Mouse (Mus musculus) kidney, adult 18-20 months (tissue): ENCODE results near the gene Uggt1.

Experiments used
- DNase-seq: peaks from one replicate; pipeline ENCODE4 v3.0.0; 2021

The Uggt1 gene

DNA sequence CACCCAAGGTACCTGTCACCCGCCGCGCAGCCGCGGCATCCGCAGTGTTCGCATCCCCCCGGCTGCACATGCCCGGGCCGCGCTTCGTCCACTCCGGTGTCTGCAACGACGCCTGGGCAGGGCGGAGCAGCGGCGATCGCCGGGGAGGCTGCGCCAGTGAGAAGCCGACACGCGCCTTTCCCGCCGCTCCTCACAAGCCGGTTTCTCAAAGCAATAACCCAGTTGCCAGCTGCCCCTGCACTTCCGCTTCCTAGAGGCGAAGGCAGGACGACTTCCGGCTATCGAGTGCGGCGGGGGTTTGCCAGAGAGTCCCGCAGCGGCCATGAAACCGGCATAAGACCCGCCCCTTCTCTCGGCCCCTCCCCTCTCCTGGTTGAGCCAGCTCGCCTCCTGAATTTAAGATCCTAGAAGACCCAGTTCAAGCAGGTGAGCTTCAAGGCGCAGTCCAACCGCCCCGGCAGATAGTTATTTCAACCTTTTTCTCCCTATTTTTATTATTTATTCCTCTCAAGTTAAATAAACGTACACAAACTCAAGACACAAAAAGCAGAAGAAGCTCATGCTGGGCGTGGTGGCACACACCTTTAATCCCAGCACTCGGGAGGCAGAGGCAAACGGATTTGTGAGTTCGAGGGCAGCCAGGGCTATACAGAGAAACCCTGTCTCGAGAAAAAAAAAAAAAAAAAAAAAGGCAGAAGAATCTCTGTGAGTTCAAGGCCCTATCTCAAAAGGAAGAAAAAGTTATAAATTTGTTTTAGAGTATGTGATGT lies at the start of gene Uggt1:
Gene Uggt1 (minus strand): TSS at position 663 of the 770 bp plus-strand sequence.
- peak; percentile 92 for DNase-seq

DNA sequence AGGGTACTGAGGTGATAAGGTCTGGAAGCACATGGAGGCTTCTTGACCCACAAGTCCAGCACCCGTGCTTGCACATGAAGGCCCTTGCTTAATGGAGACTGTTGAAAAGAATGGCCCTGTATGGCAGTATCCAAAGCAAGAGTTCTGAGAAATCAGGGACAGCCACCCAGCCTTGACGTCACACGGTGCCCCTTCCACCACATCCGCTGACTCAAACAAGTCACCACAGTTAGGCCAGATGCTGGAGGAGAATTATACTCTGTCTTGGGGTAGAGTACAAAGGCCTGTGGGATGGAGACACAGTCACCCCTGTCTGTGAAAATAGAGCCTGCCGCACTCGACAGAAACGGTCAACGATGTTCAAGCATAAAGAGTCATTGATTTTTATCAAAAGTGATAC lies 49.0 kb upstream of the Uggt1 start:
- DNase-seq = no peak

DNA sequence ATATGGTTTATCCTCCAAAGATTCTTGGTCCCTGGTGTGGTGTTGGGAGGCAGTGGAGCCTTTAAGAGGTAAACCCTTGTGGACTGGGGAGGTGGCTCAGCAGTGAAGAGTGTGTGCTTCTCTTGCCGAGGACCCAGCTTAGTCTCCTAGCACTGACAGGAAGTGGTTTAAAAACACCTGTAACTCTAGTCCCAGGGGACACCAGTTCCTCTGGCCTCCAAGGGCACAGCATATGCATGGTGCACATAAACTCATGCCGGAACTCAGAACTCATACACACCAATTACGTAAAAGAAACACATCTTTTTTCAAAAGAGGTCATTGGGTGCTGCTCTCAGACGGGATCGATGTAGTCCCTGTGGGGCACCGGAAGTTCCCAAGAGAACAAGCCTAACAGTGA lies 37.3 kb upstream of the Uggt1 start:
- no peak for DNase-seq

DNA sequence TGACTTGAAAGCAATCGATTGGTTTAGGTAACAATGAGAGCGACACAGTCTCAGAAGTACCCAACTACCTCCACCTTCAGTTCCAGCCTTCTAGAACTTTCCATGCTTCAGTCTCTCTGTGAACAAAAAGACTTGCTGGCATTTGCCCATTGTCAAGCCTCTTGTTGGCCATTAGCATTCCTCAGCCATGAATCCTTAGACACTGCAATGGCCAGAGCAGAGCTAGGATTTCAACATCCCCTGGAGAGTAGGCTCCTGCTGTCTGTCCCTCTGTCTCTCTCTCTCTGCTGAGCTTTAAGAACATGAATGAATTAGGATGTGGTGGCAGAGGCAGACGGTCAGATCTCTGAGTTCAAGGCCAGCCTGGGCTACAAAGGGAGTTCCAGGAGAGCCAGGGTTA lies 36.4 kb upstream of the Uggt1 start:
- no peak for DNase-seq

DNA sequence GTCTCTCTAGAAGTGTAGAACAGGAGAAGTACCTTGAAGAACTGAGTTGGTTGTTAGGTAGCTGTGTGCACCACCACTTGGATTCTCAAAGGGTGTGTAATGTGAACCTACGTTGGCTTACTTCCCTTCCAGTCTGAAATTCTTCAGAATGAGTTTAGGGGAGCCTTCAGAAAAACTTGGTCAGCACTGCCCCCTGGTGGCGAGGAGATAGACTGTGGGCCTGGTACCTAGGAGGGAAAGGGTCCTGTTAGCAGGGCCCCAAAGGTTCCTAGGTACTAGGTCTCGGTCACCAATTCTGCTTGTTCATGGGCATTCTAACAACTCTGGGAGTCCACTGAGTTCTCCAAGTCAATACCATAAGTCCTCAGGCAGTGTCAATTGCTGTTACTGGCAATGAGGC lies 34.7 kb upstream of the Uggt1 start:
- DNase-seq = peak; percentile 87

DNA sequence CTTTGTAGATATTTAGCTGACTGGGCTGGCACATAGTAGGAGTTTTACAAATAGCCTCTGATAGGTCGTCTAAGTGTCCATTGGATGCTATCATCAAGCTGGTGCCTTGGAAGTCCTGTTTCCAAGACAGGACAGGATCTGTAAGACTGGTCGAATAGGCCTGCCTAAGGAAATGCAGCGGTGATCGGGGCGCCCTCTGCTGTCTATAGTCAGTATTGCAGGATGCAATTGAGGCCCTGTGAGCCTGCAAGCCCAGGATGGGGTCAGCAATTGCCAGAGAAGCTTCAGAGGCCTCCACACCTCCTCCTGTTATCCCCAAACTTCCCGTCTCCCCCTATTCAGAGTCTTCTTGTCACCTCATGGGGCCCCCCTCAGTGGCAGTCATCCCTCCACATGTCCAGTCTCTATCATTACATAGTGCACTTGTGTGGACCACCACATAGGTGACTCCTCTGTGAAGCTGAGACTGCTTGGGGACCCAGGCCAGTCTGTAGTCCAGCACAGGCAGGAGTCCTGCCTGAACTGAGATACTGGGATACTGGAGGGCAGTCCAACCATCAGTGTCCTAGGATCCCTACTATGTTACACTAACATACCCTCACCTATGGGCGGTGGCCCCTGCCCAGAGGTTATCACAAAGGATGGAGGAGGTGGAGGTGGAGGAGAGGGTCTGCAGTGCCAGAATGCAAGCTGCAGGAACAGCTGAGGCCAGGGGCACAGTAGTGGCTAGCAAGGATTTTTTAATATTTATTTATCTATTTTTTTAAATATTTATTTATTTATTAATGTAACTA lies 32.9 kb upstream of the Uggt1 start:
- DNase-seq = peak; percentile 87

DNA sequence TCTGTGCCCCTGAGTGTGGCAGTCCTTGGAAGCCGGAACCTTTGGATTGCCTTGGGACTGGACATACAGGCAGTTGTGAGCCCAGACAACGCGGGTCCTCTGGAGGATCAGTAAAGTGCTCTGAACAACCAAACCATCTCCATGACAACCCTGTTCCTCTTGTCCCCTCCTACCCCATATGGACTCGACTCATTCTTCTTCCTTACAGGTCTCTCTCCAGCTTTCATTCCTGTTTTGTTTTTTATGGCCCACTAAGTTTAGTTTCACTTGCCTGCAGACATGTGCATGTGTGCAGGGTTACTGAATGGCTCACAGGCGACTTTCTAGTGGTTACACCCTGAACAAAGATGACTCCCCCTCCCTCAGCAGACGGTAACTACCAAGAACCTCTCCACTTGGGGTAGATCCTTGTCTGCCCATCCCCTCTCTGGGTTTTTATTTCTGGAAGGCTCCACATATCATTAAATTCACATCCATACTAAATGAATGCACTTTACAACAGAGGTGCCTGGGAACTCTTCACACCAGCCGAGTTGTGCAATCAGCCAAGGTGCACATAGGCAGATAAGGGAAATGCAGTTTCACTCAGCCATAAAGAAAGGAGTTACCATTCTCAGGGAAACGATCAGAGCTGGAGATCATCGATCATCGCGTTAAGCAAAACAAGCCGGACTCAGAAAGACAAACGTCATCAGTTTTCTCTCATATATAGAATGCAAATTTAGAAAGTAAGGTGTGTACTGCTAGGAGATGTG lies 31.3 kb upstream of the Uggt1 start:
- no peak for DNase-seq

DNA sequence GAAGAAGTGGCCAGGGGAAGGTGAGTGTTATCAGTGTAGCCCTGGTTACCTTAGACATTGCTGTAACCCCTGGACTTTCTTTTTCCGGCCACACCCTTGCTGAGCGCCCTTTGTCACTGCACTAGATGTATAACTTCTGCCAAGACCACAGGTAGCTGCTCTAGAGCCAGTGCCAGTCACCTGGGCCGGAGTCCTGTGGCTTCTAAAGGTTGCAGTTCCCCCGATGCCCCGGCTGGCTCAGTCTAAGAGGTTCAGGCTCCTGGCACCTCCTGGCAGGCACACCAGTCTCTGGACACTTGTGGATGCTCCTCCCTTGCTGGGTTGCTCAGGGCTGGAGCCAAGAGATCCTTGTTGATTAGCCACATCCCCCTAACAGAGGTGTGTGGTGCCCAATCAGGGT lies 29.9 kb upstream of the Uggt1 start, which contains the start of gene Neurl3:
Gene Neurl3 (minus strand): TSS at position 225 of the 400 bp plus-strand sequence.
- DNase-seq = no peak

DNA sequence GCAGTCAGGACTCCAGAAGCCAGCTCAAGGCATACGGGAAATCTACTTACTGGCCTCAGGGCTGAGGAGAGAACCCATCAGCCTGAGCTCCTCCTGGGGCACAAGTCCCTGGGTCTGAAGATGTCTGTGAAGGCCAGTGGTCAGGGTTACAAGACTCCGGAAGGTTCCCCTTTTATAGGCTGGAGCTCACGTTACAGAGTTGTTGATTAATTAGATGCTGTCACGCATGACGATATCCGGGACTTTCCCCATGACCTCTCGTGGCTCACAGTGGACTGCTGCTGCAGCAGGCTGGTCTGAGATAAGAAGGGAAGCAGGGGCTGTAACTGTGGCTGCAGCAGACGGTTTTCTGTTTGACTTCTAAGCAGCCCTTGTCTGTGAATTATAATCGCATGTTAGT lies 28.8 kb upstream of the Uggt1 start:
- peak; percentile 73 for DNase-seq

DNA sequence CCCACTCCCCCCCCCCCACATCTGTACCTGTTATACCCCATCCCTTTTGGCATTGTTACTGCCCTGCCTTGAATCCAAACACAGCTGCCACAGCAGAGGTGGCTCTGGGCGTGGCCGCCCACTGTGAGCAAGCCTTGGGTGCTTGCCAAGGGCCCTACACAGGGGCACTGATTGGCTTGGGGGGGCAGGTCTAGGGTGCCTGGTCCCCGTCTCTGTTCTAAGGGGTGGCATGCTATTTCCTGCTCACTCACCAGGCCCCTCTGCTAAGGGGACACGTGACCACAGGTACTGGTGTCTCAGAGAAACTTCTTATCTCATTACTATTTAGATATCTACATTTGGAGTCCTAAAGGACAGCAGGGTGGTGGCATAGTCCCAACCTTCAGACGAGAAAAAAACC lies 28.0 kb upstream of the Uggt1 start:
- peak; percentile 38 for DNase-seq

DNA sequence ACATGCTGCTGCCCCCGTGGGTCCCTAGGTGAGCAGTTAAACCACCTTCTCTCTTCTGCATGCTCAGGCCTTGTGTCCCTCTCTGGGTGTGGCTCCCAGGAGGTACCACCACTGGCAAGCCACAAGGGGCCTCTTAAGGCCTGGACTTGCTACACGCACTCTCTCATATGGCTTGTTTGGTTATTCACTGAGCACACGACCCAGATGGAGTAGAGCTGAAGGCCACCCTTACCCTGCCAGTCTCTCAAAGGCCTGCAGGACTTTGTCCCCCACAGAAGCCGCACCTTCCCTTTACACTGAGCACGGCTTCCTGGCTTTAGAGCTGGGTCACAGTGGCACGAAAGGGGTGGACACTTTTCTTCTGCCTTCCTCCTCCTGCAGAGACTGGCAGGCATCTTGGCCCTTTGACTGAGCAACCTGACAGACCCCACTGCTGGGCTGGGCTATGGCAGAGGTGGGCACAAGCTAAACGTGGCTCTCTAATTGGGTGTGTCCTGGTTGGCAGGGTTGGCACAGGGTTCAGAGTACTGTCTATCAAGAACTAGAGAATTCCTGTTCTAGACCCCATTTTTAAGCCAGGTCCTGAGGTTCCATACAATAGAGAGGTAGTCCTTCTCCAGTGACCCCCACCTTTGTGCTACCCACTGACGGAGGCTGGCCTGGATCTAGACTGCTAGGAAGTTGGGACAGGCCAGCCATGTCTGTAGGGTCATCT lies 27.2 kb upstream of the Uggt1 start:
- DNase-seq = peak; percentile 12

DNA sequence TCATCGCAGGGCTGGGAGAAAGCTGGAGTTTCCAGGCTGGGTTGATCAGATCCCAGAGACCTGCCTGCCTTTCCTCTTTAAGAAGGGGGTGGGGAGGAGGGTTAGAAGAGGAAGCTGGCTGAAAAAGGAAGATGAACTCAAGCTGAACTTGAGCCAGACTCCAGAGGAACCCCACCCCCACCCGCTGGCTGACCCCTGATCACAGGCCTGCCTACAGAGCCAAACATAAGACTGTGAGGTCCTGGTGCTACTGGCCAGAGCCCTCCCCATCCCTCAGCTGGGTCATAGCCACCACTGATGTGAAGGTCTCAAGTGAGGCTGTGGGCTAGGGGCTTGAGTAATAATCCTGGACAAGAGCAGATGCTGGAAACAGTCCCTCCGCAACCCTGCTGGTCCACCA lies 26.1 kb upstream of the Uggt1 start:
- DNase-seq = peak; percentile 29

DNA sequence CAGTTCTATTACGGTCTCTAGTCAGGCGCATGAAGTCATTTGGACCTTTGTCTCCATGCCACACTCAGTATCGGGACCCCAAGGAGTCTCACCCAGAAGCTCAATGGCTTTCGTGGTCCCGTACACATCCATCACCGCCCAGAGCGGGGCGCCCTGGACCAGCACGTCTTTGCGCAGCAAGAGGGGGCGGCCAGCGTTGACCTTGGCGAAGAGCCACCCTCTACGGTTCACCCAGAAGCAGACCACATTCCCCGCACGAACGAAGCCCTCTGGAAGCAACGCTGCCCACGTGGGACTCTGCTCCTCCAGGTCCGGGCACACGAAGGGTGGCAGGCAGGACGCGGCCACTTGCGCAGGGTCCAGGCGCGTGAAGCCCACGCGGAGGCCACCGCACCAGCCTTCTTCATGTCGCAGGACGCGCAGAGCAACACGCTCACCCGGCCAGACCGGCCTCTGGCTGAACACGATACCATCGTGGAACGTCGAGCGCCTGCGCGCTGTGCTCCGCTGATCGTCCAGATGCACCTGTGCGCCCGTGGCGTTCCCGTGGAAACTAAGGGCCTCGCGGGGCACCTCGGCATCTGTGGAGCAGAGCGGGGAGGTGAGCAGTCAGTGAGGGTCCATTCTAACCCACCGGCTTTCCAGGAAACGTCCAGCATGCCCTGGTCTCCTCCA lies 24.7 kb upstream of the Uggt1 start:
- no peak for DNase-seq

DNA sequence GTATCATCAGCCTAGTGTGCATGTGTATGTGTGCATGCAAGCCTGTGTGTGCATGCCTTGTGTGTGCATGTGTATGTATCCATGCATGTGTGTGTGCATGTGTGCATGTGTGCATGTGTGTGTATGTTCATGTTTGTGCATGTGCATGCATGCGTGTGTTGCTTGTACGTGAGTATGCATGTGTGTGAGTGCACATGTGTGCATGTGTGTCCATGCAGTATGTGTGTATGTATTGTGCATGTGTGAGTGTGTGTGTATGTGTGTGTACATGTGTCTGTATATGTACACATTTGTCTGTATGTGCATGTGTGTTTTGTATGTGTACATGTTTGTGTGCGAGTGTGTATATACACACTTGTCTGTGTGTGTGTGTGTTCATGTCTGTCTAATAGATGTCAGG lies 23.1 kb upstream of the Uggt1 start:
- DNase-seq = no peak

DNA sequence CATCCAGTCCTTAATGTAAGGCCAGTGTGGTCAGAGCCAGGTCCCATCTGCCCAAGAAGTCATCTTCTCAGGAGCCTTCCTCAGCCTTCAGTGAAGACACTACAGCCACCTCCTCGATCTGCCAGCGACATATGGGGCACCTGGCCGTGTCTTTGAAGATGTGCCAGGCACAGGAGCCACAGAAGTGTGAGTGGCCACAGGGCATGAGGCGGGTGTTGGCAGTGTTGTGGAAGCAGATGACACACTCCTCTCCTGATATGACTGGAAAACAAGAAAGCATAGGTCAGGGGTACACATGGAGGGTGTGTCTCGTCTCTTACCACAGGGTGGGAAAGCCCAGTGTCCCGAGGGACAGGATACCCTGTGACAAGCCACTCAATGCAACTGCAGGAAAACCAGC lies 21.8 kb upstream of the Uggt1 start:
- no peak for DNase-seq

DNA sequence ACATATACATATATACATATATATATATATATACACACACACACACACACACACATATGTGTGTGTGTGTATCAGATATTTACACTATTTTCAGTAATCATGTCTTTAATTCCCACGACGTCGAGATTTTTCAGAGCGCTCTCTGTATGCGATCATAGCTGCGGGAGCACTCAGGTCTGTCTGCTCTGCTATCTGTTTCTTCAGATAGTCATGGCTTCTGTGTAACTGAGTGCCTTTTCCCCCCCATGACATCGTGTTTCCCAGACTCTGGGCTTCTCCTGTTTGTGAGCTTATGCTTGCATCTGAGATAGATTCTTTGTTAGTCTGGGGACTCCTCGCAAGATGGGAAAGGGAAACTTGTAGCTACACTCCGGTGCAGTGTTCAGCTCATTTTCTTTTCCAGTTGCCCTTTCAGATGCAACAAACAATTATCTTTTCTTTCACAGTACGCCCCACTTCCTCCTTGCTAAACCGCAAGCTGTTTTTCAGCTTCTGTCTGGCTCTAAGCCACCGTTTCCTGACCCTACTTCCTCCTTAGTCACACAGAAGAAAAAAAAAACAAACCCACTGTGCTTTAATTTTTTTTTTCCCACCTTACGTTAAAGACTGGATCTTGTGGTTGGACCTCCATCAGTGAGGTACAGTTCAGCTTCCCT lies 19.4 kb upstream of the Uggt1 start:
- peak; percentile 45 for DNase-seq

DNA sequence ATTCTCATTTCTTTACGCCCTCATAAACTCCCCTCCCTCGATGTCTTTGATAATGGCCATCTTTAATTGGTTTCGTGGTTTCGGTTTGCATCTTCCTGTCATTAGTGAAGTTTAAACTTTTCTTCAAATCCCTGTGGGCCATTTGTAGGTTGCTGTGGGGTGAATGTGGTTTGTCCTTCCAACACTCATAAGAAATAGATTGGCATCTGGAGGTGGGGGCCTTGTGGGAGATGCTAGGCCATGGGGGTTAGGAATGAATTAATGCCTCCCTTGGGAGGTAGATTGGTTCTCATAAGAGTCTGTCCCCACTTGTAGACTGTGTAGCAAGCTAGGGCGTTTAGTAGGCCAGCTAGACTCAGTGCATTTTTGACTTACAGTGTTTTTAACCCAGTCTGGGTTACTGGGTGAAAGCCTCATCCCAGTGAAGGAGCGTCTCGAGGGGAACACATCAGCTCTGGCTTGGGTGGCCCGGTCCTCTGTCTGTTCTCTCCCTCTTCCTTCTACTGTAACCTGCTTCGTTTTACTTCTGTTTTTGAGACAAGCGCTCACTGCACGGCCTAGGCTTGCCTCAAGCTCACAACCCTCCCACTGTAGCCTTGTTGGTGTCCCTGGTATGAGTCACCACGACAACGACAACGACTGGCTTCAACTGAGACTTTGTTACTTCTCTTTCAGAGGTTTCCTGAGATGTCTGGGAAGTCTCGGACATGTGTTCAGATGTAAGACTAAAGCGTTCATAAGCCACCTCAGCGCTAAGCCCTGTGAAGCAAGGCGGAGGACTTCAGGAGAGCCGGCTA lies 17.4 kb upstream of the Uggt1 start:
- no peak for DNase-seq

DNA sequence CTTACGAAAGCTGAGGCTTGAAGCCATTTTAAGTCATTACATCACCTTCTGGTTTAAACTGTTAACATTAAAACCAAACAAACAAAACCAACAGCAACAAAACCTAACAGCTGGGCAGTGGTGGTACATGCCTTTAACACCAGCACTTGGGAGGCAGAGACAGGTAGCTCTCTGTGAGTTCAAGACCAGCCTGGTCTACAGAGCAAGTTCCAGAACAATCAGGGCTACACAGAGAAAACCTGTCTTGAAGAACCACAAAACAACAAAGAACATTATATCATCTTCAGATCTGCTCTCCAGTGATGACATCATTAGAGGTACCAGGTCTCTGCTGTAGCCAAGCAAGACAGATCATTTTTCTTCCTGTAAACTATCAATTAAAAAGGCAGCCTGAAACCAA lies 15.9 kb upstream of the Uggt1 start:
- no peak for DNase-seq

DNA sequence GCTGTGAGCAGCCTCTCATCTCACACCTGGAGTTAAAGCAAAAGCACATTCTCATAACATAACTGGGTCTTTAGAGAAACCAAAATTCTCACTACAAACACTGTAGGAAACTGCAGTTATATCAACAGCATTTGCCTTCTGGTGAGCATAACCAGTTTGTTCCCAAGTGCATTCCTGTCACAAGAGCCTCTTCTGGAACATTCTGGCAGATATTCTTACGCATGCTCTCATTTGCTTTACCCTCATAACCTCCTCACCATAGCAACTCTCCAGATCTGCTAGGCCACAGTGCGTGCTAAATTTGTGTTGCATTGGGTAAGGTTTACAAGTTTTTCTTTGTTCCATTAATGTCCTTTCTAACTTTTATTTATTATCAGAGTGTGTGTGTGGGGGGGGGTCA lies 14.8 kb upstream of the Uggt1 start:
- no peak for DNase-seq

DNA sequence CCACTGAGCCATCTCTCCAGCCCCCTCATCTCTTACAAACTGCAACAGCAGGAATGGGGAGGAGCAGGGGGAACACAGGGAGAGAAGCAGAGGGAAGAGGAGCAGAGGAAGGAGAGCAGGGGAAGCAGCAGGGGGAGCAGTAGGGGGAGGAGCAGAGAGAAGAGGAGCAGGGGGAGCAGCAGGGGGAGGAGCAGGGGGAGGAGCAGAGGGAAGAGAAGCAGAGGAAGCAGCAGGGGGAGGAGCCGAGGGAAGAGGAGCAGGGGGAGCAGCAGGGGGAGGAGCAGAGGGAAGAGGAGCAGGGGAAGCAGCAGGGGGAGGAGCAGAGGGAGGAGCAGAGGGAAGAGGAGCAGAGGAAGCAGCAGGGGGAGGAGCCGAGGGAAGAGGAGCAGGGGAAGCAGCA lies 14.1 kb upstream of the Uggt1 start:
- DNase-seq = no peak

DNA sequence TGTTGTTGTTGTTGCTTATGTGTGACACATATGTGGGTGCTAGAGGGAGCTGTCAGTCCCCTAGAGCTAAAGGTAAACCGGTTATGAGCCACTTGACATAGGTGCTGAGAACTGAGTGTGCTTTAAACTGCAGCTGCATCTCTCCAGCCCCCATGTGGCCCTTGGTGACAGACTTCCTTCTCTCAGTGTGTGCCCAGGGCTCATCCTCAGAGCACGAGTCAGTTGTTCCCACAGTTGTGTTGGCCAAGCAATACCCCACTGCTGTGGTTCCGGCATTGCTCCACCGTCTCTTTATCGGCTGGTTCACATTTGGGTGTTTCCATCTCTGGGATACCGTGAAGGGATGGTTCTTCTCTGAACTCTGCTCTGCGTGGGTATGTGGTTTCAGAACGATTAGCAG lies 12.8 kb upstream of the Uggt1 start:
- DNase-seq = no peak
